Mouse (Mus musculus) heart, postnatal 0 days (tissue): ENCODE measurements around the gene Rdm1. TPM values are rescaled to one million over a fixed set of nuclear protein-coding genes. Genes with fewer than 3 reads are reported as not detected.

ENCODE experiments used
- ATAC-seq: fragments of 200-750 bp; cut with Nextera tagmentation; 2 replicates; pipeline ENCODE4 v1.8.0; 2017; ENCODE audit warnings: low read depth, moderate number of reproducible peaks, moderate library complexity; ENCODE audit not compliant: insufficient read depth
- DNase-seq: peaks from one replicate; pipeline ENCODE4 v3.0.0-alpha.2; 2016; ENCODE audit warnings: low spot score
- H3K27ac ChIP-seq: fragments of 300-500 bp; sonication (generic); 2 replicates; pipeline ENCODE4 v1.5.1; 2014; ENCODE audit warnings: low read depth, mild to moderate bottlenecking
- H3K27me3 ChIP-seq: fragments of 300-500 bp; sonication (generic); 2 replicates; pipeline ENCODE4 v1.6.1; 2014; ENCODE audit warnings: low read length, mixed read lengths; ENCODE audit not compliant: control insufficient read depth, insufficient read depth
- H3K36me3 ChIP-seq: fragments of 300-500 bp; sonication (generic); replicated peaks from 2 replicates; pipeline ENCODE4 v1.6.1; 2014; ENCODE audit warnings: low read length, mixed read lengths; ENCODE audit not compliant: control insufficient read depth, insufficient read depth
- H3K4me1 ChIP-seq: fragments of 300-500 bp; sonication (generic); 2 replicates; pipeline ENCODE4 v1.6.1; 2014; ENCODE audit warnings: antibody characterized with exemption; ENCODE audit not compliant: control insufficient read depth, insufficient read depth
- H3K4me2 ChIP-seq: fragments of 300-500 bp; sonication (generic); 2 replicates; pipeline ENCODE4 v1.6.1; 2014; ENCODE audit warnings: low read depth, mild to moderate bottlenecking, low read length, moderate library complexity
- H3K4me3 ChIP-seq: fragments of 300-500 bp; sonication (generic); 2 replicates; pipeline ENCODE4 v1.5.1; 2014; ENCODE audit warnings: low read depth, low read length
- H3K9ac ChIP-seq: fragments of 300-500 bp; sonication (generic); replicated peaks from 2 replicates; pipeline ENCODE4 v1.6.1; 2014; ENCODE audit warnings: low read depth, low read length, mixed read lengths
- H3K9me3 ChIP-seq: fragments of 300-500 bp; sonication (generic); replicated peaks from 2 replicates; pipeline ENCODE4 v1.6.1; 2016; ENCODE audit warnings: low read length; ENCODE audit not compliant: control insufficient read depth
- CTCF ChIP-seq: IDR thresholded peaks from 2 replicates; pipeline ENCODE4 v1.5.1; 2016; ENCODE audit warnings: antibody characterized with exemption, control low read depth, low read depth
- EP300 ChIP-seq: IDR thresholded peaks from 2 replicates; pipeline ENCODE4 v1.6.1; 2016; ENCODE audit warnings: antibody characterized with exemption, low read depth
- WGBS: fragments of 180-500 bp; shearing (Covaris S2); extraction: QIAGEN DNeasy Blood & Tissue Kit; methylation state at CpG from one replicate; pipeline ENCODE4 v1.1.7; 2014; 5-methylcytosine and 5-hydroxymethylcytosine counted together
- polyA plus RNA-seq: library from polyadenylated mRNA; unstranded; fragments of >200 nt; fragmentation: Nextera tagmentation; extraction: Ambion mirVana; gene quantifications from 2 replicates; pipeline ENCODE4 v1.2.1, GENCODE M21; 2015
- total RNA-seq: library from RNA; depleted of rRNA; stranded (reverse); fragments of >200 nt; gene quantifications from 2 replicates; pipeline ENCODE4 v1.2.3, GENCODE M21; 2014; ENCODE audit warnings: low replicate concordance

The Rdm1 gene
- total and polyA plus RNA-seq, 2 experiments from 2014 or later = 38.1 to 44.5 TPM

- DNase-seq = no peak
- 66% methylated on average over 6 of the region's 6 CpGs for WGBS
- no peaks in the 10 kb centered on the region for H3K9me3 ChIP-seq
- TF ChIP-seq EP300 = no peak
- TF ChIP-seq CTCF = no peak
- H3K27me3 ChIP-seq = no peaks in the 10 kb centered on the region
- no peak overlapping the region for H3K9ac ChIP-seq
- H3K4me1 ChIP-seq = no peaks in the 10 kb centered on the region; the same call in 1 of the 2 replicates
- H3K4me3 ChIP-seq = no peak overlapping the region
- H3K27ac ChIP-seq = no peak overlapping the region
- ATAC-seq = no peak
- no peak overlapping the region for H3K4me2 ChIP-seq
- no peaks in the 10 kb centered on the region for H3K36me3 ChIP-seq
Measured at GRCm38 (mm10) chr11:101613596-101613995, 13.4 kb upstream of the Rdm1 start.

GRCm38 (mm10) chr11:101614116-101614515 is 12.9 kb upstream of the Rdm1 start:
- Histone ChIP-seq H3K36me3 (no peaks in the 10 kb centered on the region), H3K27ac (no peak overlapping the region), H3K4me2 (no peak overlapping the region), H3K4me3 (no peak overlapping the region), H3K4me1 (no peaks in the 10 kb centered on the region; the same call in 1 of the 2 replicates), H3K9ac (no peak overlapping the region), H3K9me3 (no peaks in the 10 kb centered on the region), H3K27me3 (no peaks in the 10 kb centered on the region)
- 54% methylated on average over 4 of the region's 4 CpGs for WGBS
- no peak for TF ChIP-seq EP300
- no peak for TF ChIP-seq CTCF
- DNase-seq = no peak
- ATAC-seq = no peak

GRCm38 (mm10) chr11:101615380-101615779 is 11.6 kb upstream of the Rdm1 start:
- H3K4me2 ChIP-seq = no peak overlapping the region
- WGBS = 65% methylated on average over 6 of the region's 6 CpGs
- ATAC-seq = no peak
- no peak for DNase-seq
- H3K36me3 ChIP-seq = no peaks in the 10 kb centered on the region
- H3K9ac ChIP-seq = no peak overlapping the region
- H3K9me3 ChIP-seq = no peaks in the 10 kb centered on the region
- no peak for TF ChIP-seq CTCF
- no peak overlapping the region for H3K27ac ChIP-seq
- no peaks in the 10 kb centered on the region; the same call in 1 of the 2 replicates for H3K4me1 ChIP-seq
- no peak overlapping the region for H3K4me3 ChIP-seq
- no peaks in the 10 kb centered on the region for H3K27me3 ChIP-seq

- no peaks in the 10 kb centered on the region for H3K9me3 ChIP-seq
- 74% methylated on average over 8 of the region's 8 CpGs for WGBS
- H3K27me3 ChIP-seq = no peaks in the 10 kb centered on the region
- no peaks in the 10 kb centered on the region for H3K36me3 ChIP-seq
- no peak overlapping the region for H3K27ac ChIP-seq
- no peak overlapping the region for H3K9ac ChIP-seq
- no peak overlapping the region for H3K4me3 ChIP-seq
- no peaks in the 10 kb centered on the region; the same call in 1 of the 2 replicates for H3K4me1 ChIP-seq
- H3K4me2 ChIP-seq = no peak overlapping the region
- DNase-seq = no peak
- no peak for TF ChIP-seq EP300
- no peak for TF ChIP-seq CTCF
- no peak for ATAC-seq
Measured at GRCm38 (mm10) chr11:101616104-101616503, 10.9 kb upstream of the Rdm1 start.

- no peaks in the 10 kb centered on the region for H3K9me3 ChIP-seq
- TF ChIP-seq EP300 (no peak), CTCF (no peak)
- no peaks in the 10 kb centered on the region for H3K36me3 ChIP-seq
- no peaks in the 10 kb centered on the region; the same call in 1 of the 2 replicates for H3K4me1 ChIP-seq
- no peak overlapping the region for H3K9ac ChIP-seq
- no peak overlapping the region for H3K27ac ChIP-seq
- H3K4me2 ChIP-seq = no peak overlapping the region
- WGBS = 19% methylated on average over 18 of the region's 18 CpGs
- ATAC-seq (no peak), DNase-seq (no peak)
- no peak overlapping the region for H3K4me3 ChIP-seq
- no peaks in the 10 kb centered on the region for H3K27me3 ChIP-seq
Measured at GRCm38 (mm10) chr11:101616948-101617767, 9.8 kb upstream of the Rdm1 start.

GRCm38 (mm10) chr11:101617849-101618248 is 9.1 kb upstream of the Rdm1 start:
- DNase-seq = no peak
- WGBS = 12% methylated on average over 8 of the region's 8 CpGs

More at GRCm38 (mm10) chr11:101617849-101618248, 9.1 kb upstream of the Rdm1 start:
- Histone ChIP-seq H3K4me1 (no peaks in the 10 kb centered on the region; the same call in 1 of the 2 replicates), H3K4me3 (no peak overlapping the region), H3K27me3 (no peaks in the 10 kb centered on the region), H3K27ac (no peak overlapping the region), H3K36me3 (no peaks in the 10 kb centered on the region), H3K9ac (no peak overlapping the region), H3K4me2 (no peak overlapping the region), H3K9me3 (no peaks in the 10 kb centered on the region)
- TF ChIP-seq EP300 (no peak), CTCF (no peak)
- ATAC-seq = no peak
